Mouse (Mus musculus) limb, embryonic 14.5 days (tissue): ENCODE measurements around the gene Obp2a. TPM values are rescaled to one million over a fixed set of nuclear protein-coding genes. Genes with fewer than 3 reads are reported as not detected.
A peak's percentile ranks its signal among the peaks of the same experiment; 100 is the strongest.

Source experiments
- ATAC-seq: fragments of 200-750 bp; cut with Nextera tagmentation; 2 replicates; pipeline ENCODE4 v1.8.0; 2017; ENCODE audit warnings: low read depth, moderate number of reproducible peaks, moderate TSS enrichment; ENCODE audit not compliant: low FRiP score
- DNase-seq: peaks from one replicate; pipeline ENCODE4 v3.0.0-alpha.2; 2015; ENCODE audit warnings: low spot score
- H3K27ac ChIP-seq: fragments of 300-500 bp; sonication (generic); replicated peaks from 2 replicates; pipeline ENCODE4 v1.5.1; 2014; ENCODE audit warnings: low read depth, mild to moderate bottlenecking, low read length, moderate library complexity, mixed read lengths
- H3K27me3 ChIP-seq: fragments of 300-500 bp; sonication (generic); 2 replicates; pipeline ENCODE4 v1.6.1; 2014; ENCODE audit warnings: low read length, mixed read lengths; ENCODE audit not compliant: control insufficient read depth, insufficient read depth
- H3K36me3 ChIP-seq: fragments of 300-500 bp; sonication (generic); 2 replicates; pipeline ENCODE4 v1.6.1; 2014; ENCODE audit warnings: mild to moderate bottlenecking, low read length, moderate library complexity, mixed read lengths; ENCODE audit not compliant: control insufficient read depth, insufficient read depth
- H3K4me1 ChIP-seq: fragments of 300-500 bp; sonication (generic); 2 replicates; pipeline ENCODE4 v1.6.1; 2014; ENCODE audit warnings: antibody characterized with exemption, low read length, mixed read lengths; ENCODE audit not compliant: control insufficient read depth, insufficient read depth
- H3K4me2 ChIP-seq: fragments of 300-500 bp; sonication (generic); replicated peaks from 2 replicates; pipeline ENCODE4 v1.6.1; 2014; ENCODE audit warnings: low read depth, mild to moderate bottlenecking, low read length, moderate library complexity; ENCODE audit not compliant: severe bottlenecking
- H3K4me3 ChIP-seq: fragments of 300-500 bp; sonication (generic); replicated peaks from 2 replicates; pipeline ENCODE4 v1.5.1; 2014; ENCODE audit warnings: low read length
- H3K9ac ChIP-seq: fragments of 300-500 bp; sonication (generic); 2 replicates; pipeline ENCODE4 v1.6.1; 2014; ENCODE audit warnings: mild to moderate bottlenecking, low read depth, low read length, moderate library complexity; ENCODE audit not compliant: severe bottlenecking
- H3K9me3 ChIP-seq: fragments of 300-500 bp; sonication (generic); 2 replicates; pipeline ENCODE4 v1.6.1; 2016; ENCODE audit warnings: low read length; ENCODE audit not compliant: control insufficient read depth
- POLR2A ChIP-seq: fragments of 200-500 bp; IDR thresholded peaks from 2 replicates; pipeline ENCODE4 v1.8.0; 2012; ENCODE audit warnings: inconsistent platforms, mild to moderate bottlenecking, moderate library complexity, borderline replicate concordance; ENCODE audit not compliant: insufficient read depth, insufficient read length; ENCODE audit errors: extremely low read depth
- WGBS: fragments of 180-500 bp; shearing (Covaris S2); extraction: QIAGEN DNeasy Blood & Tissue Kit; methylation state at CpG from one replicate; pipeline ENCODE4 v1.1.7; 2014; 5-methylcytosine and 5-hydroxymethylcytosine counted together
- polyA plus RNA-seq, 2 experiments: library from polyadenylated mRNA; depleted of rRNA in 1 of 2; stranded (reverse) in 1 of 2; unstranded in 1 of 2; fragments of >200 nt; fragmentation: Nextera tagmentation in 1 of 2; extraction: Ambion mirVana in 1 of 2; gene quantifications; 2 replicates each; pipeline versions ENCODE4 v1.2.1 to v1.2.3; 2012 to 2014

Obp2a gene
- polyA plus RNA-seq, 2 experiments, result not detected

GRCm38 (mm10) chr2:25679559-25679958 is 20.3 kb upstream of the Obp2a start:
- WGBS, result 82% methylated on average over 6 of the region's 6 CpGs
- TF ChIP-seq POLR2A, result no peak
- H3K36me3 ChIP-seq, result no peaks in the 10 kb centered on the region
- no peak overlapping the region for H3K4me2 ChIP-seq
- no peak overlapping the region for H3K9ac ChIP-seq
- no peak overlapping the region for H3K4me3 ChIP-seq
- ATAC-seq (no peak), DNase-seq (no peak)
- H3K27me3 ChIP-seq, result no peaks in the 10 kb centered on the region
- H3K9me3 ChIP-seq, result no peaks in the 10 kb centered on the region
- no peaks in the 10 kb centered on the region for H3K4me1 ChIP-seq
- no peak overlapping the region for H3K27ac ChIP-seq

GRCm38 (mm10) chr2:25682426-25682825 is 17.4 kb upstream of the Obp2a start, which contains the start of gene Lcn10:
Gene Lcn10, plus strand, starts transcription at chr2:25682726.
- H3K4me1 ChIP-seq, result no peaks in the 10 kb centered on the region
- no peaks in the 10 kb centered on the region for H3K27me3 ChIP-seq
- no peaks in the 10 kb centered on the region for H3K36me3 ChIP-seq
- no peak within 1 kb of the TSS for H3K4me3 ChIP-seq
- ATAC-seq (no peak), DNase-seq (no peak)
- no peak within 1 kb of the TSS for H3K4me2 ChIP-seq
- no peaks in the 10 kb centered on the region for H3K9me3 ChIP-seq
- TF ChIP-seq POLR2A, result no peak
- no peak within 1 kb of the TSS for H3K27ac ChIP-seq
- 68% methylated on average over 2 of the region's 2 CpGs for WGBS
- H3K9ac ChIP-seq, result no peak within 1 kb of the TSS

GRCm38 (mm10) chr2:25686941-25687340 is 12.9 kb upstream of the Obp2a start:
- Histone ChIP-seq H3K4me3 (no peak overlapping the region), H3K27me3 (no peaks in the 10 kb centered on the region), H3K36me3 (no peaks in the 10 kb centered on the region), H3K4me1 (no peaks in the 10 kb centered on the region), H3K4me2 (no peak overlapping the region), H3K9ac (no peak overlapping the region), H3K27ac (no peak overlapping the region), H3K9me3 (no peaks in the 10 kb centered on the region)
- WGBS, result 43% methylated on average over 4 of the region's 4 CpGs
- no peak for ATAC-seq
- DNase-seq, result no peak
- no peak for TF ChIP-seq POLR2A

- H3K9ac ChIP-seq, result no peak overlapping the region
- no peaks in the 10 kb centered on the region for H3K36me3 ChIP-seq
- TF ChIP-seq POLR2A, result no peak
- no peak overlapping the region for H3K4me2 ChIP-seq
- DNase-seq (peak; percentile 69), ATAC-seq (no peak)
- H3K4me3 ChIP-seq, result no peak overlapping the region
- H3K27ac ChIP-seq, result no peak overlapping the region
- no peaks in the 10 kb centered on the region for H3K4me1 ChIP-seq
- H3K9me3 ChIP-seq, result no peaks in the 10 kb centered on the region
- H3K27me3 ChIP-seq, result no peaks in the 10 kb centered on the region
Measured at GRCm38 (mm10) chr2:25694605-25695004, 5.2 kb upstream of the Obp2a start.

GRCm38 (mm10) chr2:25696951-25697350 is 2.9 kb upstream of the Obp2a start:
- Histone ChIP-seq H3K4me3 (no peak overlapping the region), H3K27ac (no peak overlapping the region), H3K9me3 (no peaks in the 10 kb centered on the region), H3K4me1 (no peaks in the 10 kb centered on the region), H3K4me2 (no peak overlapping the region), H3K36me3 (no peaks in the 10 kb centered on the region), H3K27me3 (no peaks in the 10 kb centered on the region), H3K9ac (no peak overlapping the region)
- no peak for TF ChIP-seq POLR2A
- 61% methylated on average over 4 of the region's 4 CpGs for WGBS
- ATAC-seq, result no peak
- no peak for DNase-seq

GRCm38 (mm10) chr2:25698696-25699095 is 1.1 kb upstream of the Obp2a start:
- no peak overlapping the region for H3K4me2 ChIP-seq
- H3K36me3 ChIP-seq, result no peaks in the 10 kb centered on the region
- H3K9me3 ChIP-seq, result no peaks in the 10 kb centered on the region
- H3K4me3 ChIP-seq, result no peak overlapping the region
- 89% methylated on average over 2 of the region's 2 CpGs for WGBS
- no peaks in the 10 kb centered on the region for H3K27me3 ChIP-seq
- H3K4me1 ChIP-seq, result no peaks in the 10 kb centered on the region
- ATAC-seq, result no peak
- H3K27ac ChIP-seq, result no peak overlapping the region
- TF ChIP-seq POLR2A, result no peak
- DNase-seq, result no peak
- H3K9ac ChIP-seq, result no peak overlapping the region
